Mouse (Mus musculus) layer of hippocampus, postnatal 36 days (tissue): ENCODE measurements at regions not wholly inside any gene's neighbourhood (a gene's known extent, or its start where the extent isn't known, plus 50 kb on each side); places are given as distances from the start of the nearest gene placed in this dataset.

Experiments used
- DNase-seq, 2 experiments: peaks; one replicate each; pipeline ENCODE4 v3.0.0; 2022

DNA sequence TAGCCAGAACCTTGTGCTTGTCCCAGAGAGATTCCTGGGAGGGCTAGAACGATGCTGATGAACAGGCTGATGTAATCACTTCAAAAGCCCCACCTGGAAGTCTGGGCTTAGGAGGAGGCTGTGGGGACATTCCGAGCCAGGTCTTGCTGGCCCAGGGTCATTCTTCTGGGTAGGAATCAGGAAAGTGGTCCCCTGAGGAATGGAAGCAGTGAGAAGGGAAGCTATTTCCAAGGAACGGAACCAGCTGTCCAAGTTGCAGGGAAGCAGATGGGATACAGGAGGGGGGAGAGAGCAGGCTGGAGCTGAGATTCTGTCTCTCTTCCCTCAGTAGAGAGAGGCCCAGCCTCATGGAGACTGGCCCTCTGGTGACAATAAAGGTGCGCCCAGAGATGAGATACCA lies 243.9 kb downstream of the Tcf7l2 start:
- peak; percentile 32 to 37 for DNase-seq

DNA sequence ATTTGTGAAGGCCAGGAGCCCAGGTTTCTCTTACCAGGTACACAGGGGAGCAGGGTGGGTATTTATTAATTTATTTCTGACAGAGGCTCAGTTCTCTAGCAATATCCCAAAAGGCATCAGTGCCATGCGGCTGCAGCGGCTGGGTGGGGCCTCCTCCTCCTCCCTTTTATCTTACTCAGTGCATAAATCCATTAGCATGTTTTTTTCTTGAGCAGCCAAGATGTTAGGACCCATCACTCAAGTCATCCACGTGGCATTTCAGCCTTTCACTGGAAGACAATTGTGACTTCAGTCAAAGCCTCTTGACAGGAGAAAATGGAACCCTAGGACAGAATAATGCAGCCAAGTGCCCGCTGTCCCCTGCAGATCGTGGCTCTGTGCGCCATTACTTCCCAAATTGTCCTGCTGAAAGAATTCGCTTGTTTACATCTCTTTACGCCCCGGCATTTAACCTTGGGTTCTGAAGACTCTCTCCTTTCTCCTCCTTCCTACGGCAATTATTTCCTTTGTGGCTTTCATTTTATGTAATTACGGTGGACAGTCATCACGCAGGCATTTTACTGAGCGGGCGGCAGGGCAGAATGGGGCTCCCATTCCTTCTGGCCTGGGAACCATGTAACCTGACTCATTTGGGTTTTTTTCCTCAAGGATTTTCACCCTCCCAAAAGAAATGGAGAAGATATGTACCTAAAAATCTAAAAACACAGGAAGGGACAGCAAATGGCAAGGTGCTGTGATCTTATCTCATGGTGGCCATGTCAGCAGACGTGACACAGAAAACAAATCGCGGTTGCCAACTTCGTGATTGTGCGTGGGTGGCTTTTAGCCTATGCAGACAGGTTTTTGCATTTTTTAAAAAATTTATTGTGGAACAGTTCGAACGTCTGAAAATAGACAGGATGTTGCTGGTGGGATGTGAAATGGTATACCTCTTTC lies 250.4 kb downstream of the Tcf7l2 start:
- DNase-seq, result no peak

- no peak for DNase-seq
Observed at GRCm38 (mm10) chr19:55992727-55993066, 251.1 kb downstream of the Tcf7l2 start.

DNA sequence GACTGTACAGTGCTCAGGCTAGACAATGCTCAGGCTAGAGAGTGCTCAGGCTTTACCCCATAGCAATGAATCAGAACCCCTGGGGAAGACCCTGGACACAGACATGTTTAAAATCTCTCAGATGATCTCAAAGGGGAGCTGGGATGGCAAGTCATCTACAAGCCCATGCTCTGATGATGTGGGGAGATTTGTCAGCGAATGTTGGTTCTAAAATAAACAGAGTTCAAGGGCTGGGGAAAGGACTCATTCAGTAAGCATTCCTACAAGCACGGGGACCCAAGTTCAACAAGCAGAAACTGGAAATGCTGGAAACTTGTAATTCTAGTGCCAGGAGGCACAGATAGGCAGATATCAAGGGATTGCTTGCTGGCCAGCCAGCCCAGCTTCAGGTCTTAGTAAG lies 254.1 kb downstream of the Tcf7l2 start:
- no peak for DNase-seq

GRCm38 (mm10) chr19:55998454-55999180 lies 257.0 kb downstream of the Tcf7l2 start:
- DNase-seq, result no peak

DNA sequence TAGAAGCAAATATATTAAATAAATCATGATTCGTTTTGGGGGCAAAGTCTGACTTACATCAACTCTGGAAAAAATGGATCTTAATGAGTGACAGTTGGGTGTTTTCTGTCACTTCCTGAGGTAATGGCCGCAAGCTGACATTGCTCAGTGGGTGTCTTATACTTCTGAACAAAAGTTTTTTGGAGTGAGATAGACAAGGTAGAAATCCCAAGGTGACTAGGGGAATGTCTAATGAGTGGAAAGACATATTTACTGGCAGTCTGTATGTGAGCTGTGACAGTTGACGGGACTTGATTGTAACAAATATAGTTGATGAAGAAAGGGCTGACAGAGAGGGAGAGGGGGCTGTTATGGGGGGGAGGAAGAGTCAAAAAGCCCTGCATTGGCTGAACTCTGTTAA lies 257.8 kb downstream of the Tcf7l2 start:
- DNase-seq, result no peak

DNA sequence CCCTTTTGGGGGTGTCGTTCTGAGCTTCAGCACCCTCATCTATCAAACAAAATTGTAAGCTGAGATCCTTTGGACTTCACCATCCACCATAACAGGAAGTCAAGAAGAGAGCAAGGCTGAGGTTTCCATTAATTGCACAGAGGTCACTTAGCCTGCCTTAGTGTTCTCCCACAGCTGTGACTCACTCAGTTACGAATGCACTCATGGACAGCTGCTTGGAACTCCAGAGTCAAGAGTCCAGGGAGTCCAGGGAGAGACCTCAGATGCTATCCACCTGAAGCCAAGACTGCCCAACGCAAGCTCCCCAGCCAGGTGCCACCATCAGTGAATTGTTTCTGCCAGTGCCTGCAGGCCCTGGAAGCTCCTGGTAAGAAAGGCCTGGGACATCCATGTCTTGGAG lies 259.8 kb downstream of the Tcf7l2 start:
- no peak for DNase-seq

GRCm38 (mm10) chr19:56005886-56006285 lies 264.3 kb downstream of the Tcf7l2 start:
- no peak for DNase-seq

DNA sequence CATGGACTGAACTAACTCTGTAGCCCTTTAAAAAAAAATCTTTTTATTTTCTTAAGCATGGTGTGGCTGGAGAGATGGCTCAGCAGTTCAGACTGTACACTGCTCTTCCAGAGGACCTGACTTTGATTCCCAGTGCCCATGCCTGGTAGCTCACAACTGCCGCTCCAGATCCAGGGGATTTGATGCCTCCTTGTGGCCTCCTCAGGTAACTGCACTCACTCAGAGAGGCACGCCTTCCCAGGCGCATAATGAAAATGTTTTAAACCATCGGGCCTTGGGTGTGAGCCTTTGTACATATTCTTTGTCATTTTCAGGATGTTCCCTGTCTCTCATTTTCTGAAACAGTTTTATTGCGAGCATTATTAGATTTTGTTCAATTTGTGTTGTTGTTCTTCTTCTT lies 265.8 kb downstream of the Tcf7l2 start:
- no peak for DNase-seq

- no peak for DNase-seq
Observed at GRCm38 (mm10) chr19:56010766-56011165, 269.1 kb downstream of the Tcf7l2 start.

- DNase-seq, result no peak
Observed at GRCm38 (mm10) chr19:56011292-56011691, 269.7 kb downstream of the Tcf7l2 start.

DNA sequence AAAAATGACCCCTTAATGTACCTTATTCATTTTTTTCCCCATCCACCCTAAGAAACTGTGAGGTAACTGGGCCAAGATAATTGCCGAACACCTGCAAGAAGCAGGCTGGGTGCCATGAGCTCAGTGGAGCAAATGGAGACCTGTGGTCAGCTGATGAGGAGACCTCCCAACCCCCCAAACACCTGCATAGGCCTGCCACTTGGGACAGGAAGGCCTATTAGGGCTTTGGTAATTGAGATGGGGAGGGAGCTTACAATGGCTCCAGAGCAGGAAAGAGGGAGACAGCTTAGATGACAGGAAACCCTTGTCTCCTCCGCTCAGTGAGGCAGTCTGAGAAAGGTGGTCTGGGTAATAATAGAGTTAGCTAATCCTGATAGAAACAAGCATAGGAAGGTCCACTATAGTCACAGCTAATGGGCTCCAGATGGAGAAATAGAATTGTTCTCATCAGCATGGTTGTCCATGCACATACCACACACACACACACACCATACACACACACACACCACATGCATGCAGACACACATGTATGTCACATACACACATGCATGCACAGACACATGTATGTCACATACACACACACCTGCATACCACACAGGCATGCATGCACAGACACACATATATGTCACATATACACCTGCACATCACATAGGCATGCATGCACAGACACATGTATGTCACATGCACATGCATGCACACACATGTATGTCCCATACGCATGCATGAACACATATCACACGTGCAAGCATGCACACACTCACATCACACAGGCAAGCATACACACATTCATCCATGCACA lies 270.2 kb upstream of the Habp2 start:
- DNase-seq, result no peak

DNA sequence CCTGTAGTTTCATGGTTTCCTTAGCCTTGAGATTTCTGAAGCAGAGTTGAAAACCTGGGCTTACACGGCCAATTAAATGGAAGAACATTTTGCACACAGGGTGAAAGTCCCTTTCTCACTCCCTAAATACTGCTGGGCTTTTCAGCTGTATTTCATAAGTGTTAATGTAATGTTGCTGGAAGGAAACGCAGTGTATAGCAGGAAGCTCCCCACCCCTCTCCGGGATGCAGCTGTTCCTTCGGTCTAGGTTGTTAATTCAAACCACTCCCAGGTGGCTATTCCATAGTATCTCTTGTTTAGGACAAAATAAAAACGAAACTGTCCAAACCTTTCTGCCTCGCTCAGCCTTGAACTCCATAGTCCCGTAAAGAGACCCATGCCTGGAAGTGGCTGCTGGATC lies 269.4 kb upstream of the Habp2 start:
- no peak for DNase-seq

GRCm38 (mm10) chr19:56019143-56019542 lies 267.8 kb upstream of the Habp2 start:
- no peak for DNase-seq

DNA sequence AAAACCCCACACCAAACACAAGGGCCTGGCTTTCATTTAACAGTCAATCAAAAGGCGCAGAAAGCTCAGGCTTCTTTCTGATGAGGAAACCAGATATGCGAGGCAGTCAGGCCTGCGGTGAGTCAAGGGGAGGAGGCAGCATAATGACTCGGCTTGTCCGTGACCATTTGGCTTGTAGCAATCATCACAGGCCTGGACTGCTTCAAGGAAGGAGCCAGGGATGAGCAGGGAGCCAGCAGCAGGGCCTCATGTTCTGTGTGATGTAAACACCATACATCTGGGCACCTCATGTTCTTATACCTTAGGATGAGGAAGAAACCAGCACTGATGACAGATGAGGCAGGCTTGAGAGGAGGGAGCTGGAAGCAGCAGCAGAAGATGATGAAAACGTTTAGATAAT lies 264.6 kb upstream of the Habp2 start:
- DNase-seq, result no peak

DNA sequence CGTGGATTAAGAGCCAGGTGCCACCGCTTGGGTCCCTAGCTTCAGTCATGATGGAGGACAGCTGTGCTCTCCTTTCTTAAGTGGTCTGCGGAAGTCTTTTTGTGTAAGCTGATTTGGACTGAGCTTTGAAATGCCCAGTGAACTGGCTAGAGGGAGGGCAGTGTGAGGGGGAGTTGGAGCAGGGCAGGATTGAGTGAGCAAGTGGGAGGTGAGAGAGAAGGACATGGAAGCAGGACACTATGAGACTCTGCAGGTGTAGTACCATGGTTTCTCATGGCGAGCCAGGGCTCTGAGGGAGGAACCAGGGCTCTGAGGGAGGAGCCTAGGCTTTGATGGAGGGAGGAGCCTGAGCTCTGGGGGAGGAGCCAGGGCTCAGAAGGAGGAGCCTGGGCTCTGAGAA lies 262.3 kb upstream of the Habp2 start:
- no peak for DNase-seq

GRCm38 (mm10) chr19:56029428-56030281 lies 257.3 kb upstream of the Habp2 start:
- peak; percentile 61 to 80 for DNase-seq

DNA sequence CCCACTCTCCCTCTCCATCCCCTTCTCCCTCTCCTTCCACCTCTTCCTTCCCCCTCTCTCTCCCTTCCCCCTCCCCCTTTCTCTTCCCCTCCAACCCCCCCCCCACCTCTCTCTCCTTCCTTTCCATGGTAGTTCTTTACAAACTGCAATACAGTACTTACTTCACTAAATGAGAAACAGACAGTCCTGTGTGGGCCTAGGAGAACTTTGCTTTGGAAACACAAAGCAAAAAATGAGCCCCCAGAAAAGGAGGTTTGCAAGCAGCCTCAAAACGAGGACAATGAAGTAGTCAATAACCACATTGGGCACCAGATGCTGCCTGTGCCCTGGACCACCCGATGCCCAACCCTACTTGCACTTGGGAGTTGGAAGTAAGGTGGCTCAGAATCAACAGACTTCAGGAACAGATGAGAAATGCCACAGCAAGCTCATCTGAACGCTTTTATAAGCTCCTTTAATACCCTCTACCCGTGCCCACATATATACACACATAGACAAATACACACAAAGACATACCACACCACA lies 256.5 kb upstream of the Habp2 start:
- no peak for DNase-seq

DNA sequence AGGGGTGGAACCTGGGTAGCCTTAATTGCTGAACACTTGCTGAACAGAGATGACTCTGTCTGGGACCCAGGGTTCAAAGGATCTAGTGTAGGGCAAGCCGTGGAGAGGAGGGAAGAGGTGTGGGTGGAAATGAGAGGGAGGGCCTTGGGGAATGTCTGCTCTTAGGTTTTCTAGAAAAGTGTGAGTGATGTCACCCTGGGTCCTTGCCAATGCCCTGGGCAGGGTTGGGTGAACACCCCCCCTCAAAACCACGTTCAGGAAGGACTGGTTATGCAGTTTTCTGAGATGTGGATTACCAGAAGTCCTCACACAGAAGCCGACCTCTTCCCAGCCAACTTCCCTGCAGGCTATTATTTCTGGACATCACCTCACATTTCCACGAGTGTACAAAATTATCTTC lies 252.4 kb upstream of the Habp2 start:
- DNase-seq, result no peak

GRCm38 (mm10) chr19:56037584-56037983 lies 249.4 kb upstream of the Habp2 start:
- DNase-seq, result no peak

GRCm38 (mm10) chr19:56039091-56040004 lies 247.6 kb upstream of the Habp2 start:
- no peak for DNase-seq
